Mouse (Mus musculus) liver, embryonic 14.5 days (tissue): ENCODE results near the gene Rad54l2. TPM values are rescaled to one million over a fixed set of nuclear protein-coding genes. Genes with fewer than 3 reads are reported as not detected.

Experiments
- ATAC-seq: fragments of 200-750 bp; cut with Nextera tagmentation; 2 replicates; pipeline ENCODE4 v1.8.0; 2017; ENCODE audit warnings: moderate number of reproducible peaks, mild to moderate bottlenecking, moderate library complexity; ENCODE audit not compliant: insufficient read depth
- DNase-seq, 3 experiments: peaks; one replicate each; pipeline ENCODE4 v3.0.0-alpha.2; 2012 to 2013; ENCODE audit warnings: low read depth in 3 of 3, low spot score in 3 of 3
- H3K27ac ChIP-seq: fragments of 300-500 bp; sonication (generic); 2 replicates; pipeline ENCODE4 v1.5.1; 2014; ENCODE audit warnings: moderate library complexity, mild to moderate bottlenecking, control low read depth, inconsistent platforms
- H3K27me3 ChIP-seq: fragments of 300-500 bp; sonication (generic); 2 replicates; pipeline ENCODE4 v1.6.1; 2014; ENCODE audit warnings: mild to moderate bottlenecking, low read length, moderate library complexity; ENCODE audit not compliant: control insufficient read depth, insufficient read depth
- H3K36me3 ChIP-seq: fragments of 300-500 bp; sonication (generic); replicated peaks from 2 replicates; pipeline ENCODE4 v1.6.1; 2014; ENCODE audit warnings: low read depth; ENCODE audit not compliant: control insufficient read depth, insufficient read depth
- H3K4me1 ChIP-seq, 2 experiments: fragments of 200-500 bp in 1 of 2; fragments of 300-500 bp in 1 of 2; sonication (generic) in 1 of 2; replicated peaks; 2 replicates each; pipeline ENCODE4 v1.6.1; 2012 to 2014; ENCODE audit warnings: antibody characterized with exemption in 1 of 2, inconsistent platforms in 1 of 2, low read length in 1 of 2; ENCODE audit not compliant: control insufficient read depth in 2 of 2, insufficient read depth in 2 of 2
- H3K4me2 ChIP-seq: fragments of 300-500 bp; sonication (generic); 2 replicates; pipeline ENCODE4 v1.6.1; 2014; ENCODE audit warnings: low read depth, mild to moderate bottlenecking, control low read depth, moderate library complexity
- H3K4me3 ChIP-seq, 2 experiments: fragments of 200-500 bp in 1 of 2; fragments of 300-500 bp in 1 of 2; sonication (generic) in 1 of 2; 2 replicates each; pipeline ENCODE4 v1.5.1; 2012 to 2014; ENCODE audit warnings: low read depth in 2 of 2, low read length in 2 of 2, mild to moderate bottlenecking in 2 of 2, control low read depth in 1 of 2, inconsistent platforms in 1 of 2, moderate library complexity in 1 of 2; ENCODE audit not compliant: insufficient read depth in 1 of 2
- H3K9ac ChIP-seq: fragments of 300-500 bp; sonication (generic); replicated peaks from 2 replicates; pipeline ENCODE4 v1.6.1; 2014; ENCODE audit warnings: mild to moderate bottlenecking, control low read depth, moderate library complexity
- H3K9me3 ChIP-seq: fragments of 300-500 bp; sonication (generic); 2 replicates; pipeline ENCODE4 v1.6.1; 2016; ENCODE audit warnings: low read length, mixed read lengths; ENCODE audit not compliant: control insufficient read depth
- CTCF ChIP-seq: IDR thresholded peaks from 2 replicates; pipeline ENCODE4 v1.5.1; 2016; ENCODE audit warnings: antibody characterized with exemption, low read depth, control low read depth
- EP300 ChIP-seq: IDR thresholded peaks from 2 replicates; pipeline ENCODE4 v1.6.1; 2016; ENCODE audit warnings: antibody characterized with exemption, low read depth
- WGBS: fragments of 180-500 bp; shearing (Covaris S2); extraction: QIAGEN DNeasy Blood & Tissue Kit; methylation state at CpG from one replicate; pipeline ENCODE4 v1.1.7; 2014; ENCODE audit not compliant: insufficient replicate concordance; 5-methylcytosine and 5-hydroxymethylcytosine counted together
- polyA plus RNA-seq, 2 experiments: library from polyadenylated mRNA; depleted of rRNA in 1 of 2; stranded (reverse) in 1 of 2; unstranded in 1 of 2; fragments of >200 nt; fragmentation: Nextera tagmentation in 1 of 2; extraction: Ambion mirVana in 1 of 2; gene quantifications; 2 replicates each; pipeline versions ENCODE4 v1.2.1 to v1.2.3; 2012 to 2014

The Rad54l2 gene
- polyA plus RNA-seq, 2 experiments = 0.96 to 2.4 TPM

DNA sequence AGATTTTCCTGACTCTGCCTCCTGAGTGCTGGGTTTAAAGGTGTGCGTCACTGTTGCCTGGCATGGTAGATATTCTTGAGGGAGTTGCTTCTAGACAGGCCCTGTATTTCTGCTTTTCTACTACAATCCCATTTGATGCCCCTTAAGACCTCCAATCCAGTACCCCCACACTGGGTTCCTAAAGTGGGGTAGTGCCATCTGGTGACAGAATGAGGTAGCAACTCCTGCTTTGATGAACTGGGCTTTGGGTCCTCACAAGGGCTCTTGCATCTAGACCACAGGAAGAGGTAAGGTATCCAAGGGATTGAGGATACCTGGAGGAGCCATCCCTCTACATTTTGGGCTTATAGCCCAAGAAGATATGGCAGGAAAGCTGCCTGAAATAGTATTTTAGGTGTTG lies 30.2 kb upstream of the Rad54l2 start:
- no peak overlapping the region for H3K9ac ChIP-seq
- H3K27ac ChIP-seq = no peak overlapping the region
- TF ChIP-seq CTCF = peak; percentile 54
- TF ChIP-seq EP300 = no peak
- no peak overlapping the region for H3K4me2 ChIP-seq
- 69% methylated on average over 1 of the region's 1 CpGs for WGBS
- no peaks in the 10 kb centered on the region for H3K27me3 ChIP-seq
- H3K36me3 ChIP-seq = no peaks in the 10 kb centered on the region
- DNase-seq (no peak), ATAC-seq (no peak)
- H3K4me3 ChIP-seq = no peak overlapping the region
- H3K9me3 ChIP-seq = no peaks in the 10 kb centered on the region
- peaks cover 2 to 3% of the 10 kb centered on the region in 2 experiments; a peak in 3 of 4 replicates for H3K4me1 ChIP-seq

DNA sequence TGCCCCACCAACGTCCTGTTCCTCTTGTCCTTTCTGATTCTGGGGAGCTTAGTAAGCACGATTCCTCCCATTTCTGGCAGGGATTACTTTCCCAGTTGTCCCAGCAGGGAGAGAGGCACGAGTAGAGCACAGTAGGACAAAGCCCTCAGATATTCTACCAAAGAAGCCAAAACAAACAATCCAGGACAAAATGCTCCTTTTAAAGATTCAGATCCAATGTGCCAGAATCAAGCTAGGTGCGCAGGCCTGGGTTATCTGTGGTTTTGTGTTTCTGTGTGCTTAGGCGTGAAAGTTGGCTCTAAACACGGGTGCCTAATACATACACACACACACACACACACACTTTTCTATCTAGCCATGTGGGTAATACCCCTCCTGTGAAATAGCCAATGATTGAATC lies 29.2 kb upstream of the Rad54l2 start:
- Histone ChIP-seq H3K9ac (no peak overlapping the region), H3K4me2 (no peak overlapping the region), H3K36me3 (no peaks in the 10 kb centered on the region), H3K4me3 (no peak overlapping the region), H3K4me1 (peaks cover 2 to 3% of the 10 kb centered on the region in 2 experiments; a peak in 3 of 4 replicates), H3K9me3 (no peaks in the 10 kb centered on the region), H3K27ac (no peak overlapping the region), H3K27me3 (no peaks in the 10 kb centered on the region)
- DNase-seq (no peak), ATAC-seq (no peak)
- WGBS = 60% methylated on average over 6 of the region's 6 CpGs
- TF ChIP-seq CTCF = no peak
- no peak for TF ChIP-seq EP300

DNA sequence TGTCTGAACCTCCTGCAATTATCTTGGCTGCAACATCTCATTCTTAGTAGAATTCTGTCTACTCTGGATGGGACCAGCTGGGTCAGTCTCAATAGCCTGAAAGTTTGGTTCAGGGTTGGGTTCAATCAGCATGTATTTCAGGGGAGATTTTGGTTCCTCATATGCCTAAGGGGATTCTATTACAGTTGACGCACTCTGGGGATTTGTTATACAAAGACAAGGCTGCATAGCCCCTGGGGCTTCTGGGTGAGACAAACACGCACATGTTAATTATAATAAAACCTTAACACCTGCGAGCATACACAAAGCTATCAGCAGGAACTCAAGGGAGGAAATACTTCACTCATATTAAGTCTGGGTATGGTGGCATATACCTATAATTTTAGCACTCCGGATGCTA lies 17.5 kb upstream of the Rad54l2 start:
- Histone ChIP-seq H3K27ac (no peak overlapping the region), H3K9me3 (no peaks in the 10 kb centered on the region), H3K9ac (no peak overlapping the region), H3K4me2 (no peak overlapping the region), H3K4me3 (no peak overlapping the region), H3K36me3 (no peaks in the 10 kb centered on the region), H3K27me3 (no peaks in the 10 kb centered on the region), H3K4me1 (no peaks in the 10 kb centered on the region)
- TF ChIP-seq EP300 (no peak), CTCF (no peak)
- ATAC-seq = no peak
- DNase-seq = no peak
- 61% methylated on average over 4 of the region's 4 CpGs for WGBS

- 55% methylated on average over 6 of the region's 6 CpGs for WGBS
- Histone ChIP-seq H3K9me3 (no peaks in the 10 kb centered on the region), H3K4me1 (peaks cover 3 to 17% of the 10 kb centered on the region in 2 experiments; a peak in 3 of 4 replicates), H3K36me3 (no peaks in the 10 kb centered on the region), H3K27ac (no peak overlapping the region), H3K9ac (no peak overlapping the region), H3K4me3 (no peak overlapping the region), H3K4me2 (peak overlapping the region; percentile 15; the same call in 1 of the 2 replicates), H3K27me3 (no peaks in the 10 kb centered on the region)
- TF ChIP-seq EP300 (no peak), CTCF (no peak)
- ATAC-seq (no peak), DNase-seq (no peak)
These were observed 1.8 kb upstream of the Rad54l2 start for GRCm38 (mm10) chr9:106790831-106791230.

GRCm38 (mm10) chr9:106789363-106789762 lies 369 bp upstream of the Rad54l2 start:
- DNase-seq = no peak

More at GRCm38 (mm10) chr9:106789363-106789762, 369 bp upstream of the Rad54l2 start:
- Histone ChIP-seq H3K27ac (no peak overlapping the region; the same call in 1 of the 2 replicates), H3K4me3 (peak overlapping the region; percentile 98 to 100), H3K9ac (peak overlapping the region; percentile 99), H3K36me3 (no peaks in the 10 kb centered on the region), H3K27me3 (no peaks in the 10 kb centered on the region), H3K4me1 (peaks cover 3 to 19% of the 10 kb centered on the region in 2 experiments; a peak in 3 of 4 replicates), H3K9me3 (no peaks in the 10 kb centered on the region), H3K4me2 (peak overlapping the region; percentile 79)
- no peak for TF ChIP-seq EP300
- no peak for TF ChIP-seq CTCF
- ATAC-seq = peak; percentile 45; the same call in 1 of the 2 replicates
- 4% methylated on average over 10 of the region's 10 CpGs for WGBS
